Mouse (Mus musculus) embryonic facial prominence, embryonic 13.5 days (tissue): ENCODE measurements around the gene Tgfb1. TPM values are rescaled to one million over a fixed set of nuclear protein-coding genes. Genes with fewer than 3 reads are reported as not detected.
A peak's percentile ranks its signal among the peaks of the same experiment; 100 is the strongest.

ENCODE experiments used
- ATAC-seq: fragments of 200-750 bp; cut with Nextera tagmentation; 2 replicates; pipeline ENCODE4 v1.8.0; 2017; ENCODE audit warnings: low read depth; ENCODE audit not compliant: insufficient number of reproducible peaks, insufficient read depth, low FRiP score, low TSS enrichment
- H3K27ac ChIP-seq: fragments of 300-500 bp; sonication (generic); 2 replicates; pipeline ENCODE4 v1.5.1; 2015; ENCODE audit warnings: moderate library complexity, mild to moderate bottlenecking, inconsistent platforms
- H3K27me3 ChIP-seq: fragments of 300-500 bp; sonication (generic); 2 replicates; pipeline ENCODE4 v1.6.1; 2015; ENCODE audit warnings: mild to moderate bottlenecking, inconsistent platforms
- H3K36me3 ChIP-seq: fragments of 300-500 bp; sonication (generic); 2 replicates; pipeline ENCODE4 v1.6.1; 2015; ENCODE audit warnings: mild to moderate bottlenecking, inconsistent platforms
- H3K4me1 ChIP-seq: fragments of 300-500 bp; sonication (generic); 2 replicates; pipeline ENCODE4 v1.6.1; 2015; ENCODE audit warnings: inconsistent platforms
- H3K4me2 ChIP-seq: fragments of 300-500 bp; sonication (generic); 2 replicates; pipeline ENCODE4 v1.6.1; 2015; ENCODE audit warnings: moderate library complexity, mild to moderate bottlenecking, inconsistent platforms
- H3K4me3 ChIP-seq: fragments of 300-500 bp; sonication (generic); 2 replicates; pipeline ENCODE4 v1.5.1; 2015; ENCODE audit warnings: mild to moderate bottlenecking, inconsistent platforms
- H3K9ac ChIP-seq: fragments of 300-500 bp; sonication (generic); 2 replicates; pipeline ENCODE4 v1.6.1; 2015; ENCODE audit warnings: mild to moderate bottlenecking, inconsistent platforms
- H3K9me3 ChIP-seq: fragments of 300-500 bp; sonication (generic); 2 replicates; pipeline ENCODE4 v1.6.1; 2016; ENCODE audit warnings: inconsistent platforms
- WGBS: fragments of 180-500 bp; shearing (Covaris S2); methylation state at CpG from one replicate; pipeline ENCODE4 v1.1.7; 2015; ENCODE audit warnings: mixed read lengths; 5-methylcytosine and 5-hydroxymethylcytosine counted together
- polyA plus RNA-seq: library from polyadenylated mRNA; unstranded; fragments of >200 nt; fragmentation: Nextera tagmentation; extraction: Ambion mirVana; gene quantifications from 2 replicates; pipeline ENCODE4 v1.2.1, GENCODE M21; 2015

The Tgfb1 gene
- polyA plus RNA-seq, 1 experiment from 2014 or later = 3.2 TPM

- H3K4me1 ChIP-seq = peaks cover 44% of the 10 kb centered on the region
- no peak overlapping the region for H3K4me2 ChIP-seq
- peaks cover 7% of the 10 kb centered on the region for H3K36me3 ChIP-seq
- peak overlapping the region; percentile 80; the same call in 1 of the 2 replicates for H3K27ac ChIP-seq
- no peak overlapping the region for H3K4me3 ChIP-seq
- peaks cover 5% of the 10 kb centered on the region; the same call in 1 of the 2 replicates for H3K9me3 ChIP-seq
- no peak for ATAC-seq
- peaks cover 11% of the 10 kb centered on the region for H3K27me3 ChIP-seq
- no peak overlapping the region for H3K9ac ChIP-seq
- WGBS = 58% methylated on average over 7 of the region's 7 CpGs
Observed at GRCm38 (mm10) chr7:25706578-25707170, 19.9 kb downstream of the Tgfb1 start.

- H3K4me1 ChIP-seq = peaks cover 55% of the 10 kb centered on the region
- 0 out of 2 replicates have a peak overlapping the region, but pooled peaks have one; percentile 4 for H3K9ac ChIP-seq
- peak overlapping the region; percentile 80 for H3K27ac ChIP-seq
- no peak for ATAC-seq
- WGBS = 50% methylated on average over 15 of the region's 15 CpGs
- H3K36me3 ChIP-seq = peaks cover 7% of the 10 kb centered on the region; the same call in 1 of the 2 replicates
- no peak overlapping the region for H3K4me3 ChIP-seq
- no peak overlapping the region for H3K4me2 ChIP-seq
- H3K9me3 ChIP-seq = no peaks in the 10 kb centered on the region
- H3K27me3 ChIP-seq = peaks cover 11% of the 10 kb centered on the region
Observed at GRCm38 (mm10) chr7:25707581-25708292, 20.9 kb downstream of the Tgfb1 start.

GRCm38 (mm10) chr7:25709961-25710360 is 23.2 kb downstream of the Tgfb1 start:
- Histone ChIP-seq H3K27ac (peak overlapping the region; percentile 74; the same call in 1 of the 2 replicates), H3K36me3 (peaks cover 29% of the 10 kb centered on the region), H3K9me3 (no peaks in the 10 kb centered on the region), H3K9ac (peak overlapping the region; percentile 64), H3K27me3 (no peaks in the 10 kb centered on the region; the same call in 1 of the 2 replicates), H3K4me1 (peaks cover 48% of the 10 kb centered on the region), H3K4me2 (peak overlapping the region; percentile 37), H3K4me3 (no peak overlapping the region)
- 6% methylated on average over 12 of the region's 12 CpGs for WGBS
- no peak for ATAC-seq

- Histone ChIP-seq H3K27me3 (no peaks in the 10 kb centered on the region), H3K27ac (peak overlapping the region; percentile 74), H3K9me3 (no peaks in the 10 kb centered on the region), H3K4me2 (peak overlapping the region; percentile 37), H3K4me1 (peaks cover 46% of the 10 kb centered on the region), H3K9ac (peak overlapping the region; percentile 64), H3K4me3 (no peak overlapping the region), H3K36me3 (peaks cover 36% of the 10 kb centered on the region)
- WGBS = 4% methylated on average over 7 of the region's 7 CpGs
- peak; percentile 45; the same call in 1 of the 2 replicates for ATAC-seq
Observed at GRCm38 (mm10) chr7:25710519-25711130, 23.8 kb downstream of the Tgfb1 start.

- H3K36me3 ChIP-seq = peaks cover 42% of the 10 kb centered on the region
- no peak for ATAC-seq
Observed at GRCm38 (mm10) chr7:25711165-25711564, 24.4 kb downstream of the Tgfb1 start.

GRCm38 (mm10) chr7:25711731-25712197 is 25.0 kb downstream of the Tgfb1 start:
- Histone ChIP-seq H3K9me3 (no peaks in the 10 kb centered on the region), H3K36me3 (peaks cover 45% of the 10 kb centered on the region), H3K4me1 (peaks cover 46% of the 10 kb centered on the region), H3K4me3 (no peak overlapping the region), H3K9ac (0 out of 2 replicates have a peak overlapping the region, but pooled peaks have one; percentile 54), H3K27ac (peak overlapping the region; percentile 74), H3K27me3 (no peaks in the 10 kb centered on the region), H3K4me2 (no peak overlapping the region; the same call in 1 of the 2 replicates)
- peak; percentile 32; the same call in 1 of the 2 replicates for ATAC-seq
- 15% methylated on average over 7 of the region's 7 CpGs for WGBS

More at GRCm38 (mm10) chr7:25711165-25711564, 24.4 kb downstream of the Tgfb1 start:
- Histone ChIP-seq H3K4me2 (peak overlapping the region; percentile 37; the same call in 1 of the 2 replicates), H3K4me1 (peaks cover 46% of the 10 kb centered on the region), H3K27me3 (no peaks in the 10 kb centered on the region), H3K4me3 (no peak overlapping the region), H3K9me3 (no peaks in the 10 kb centered on the region), H3K27ac (peak overlapping the region; percentile 74), H3K9ac (0 out of 2 replicates have a peak overlapping the region, but pooled peaks have one; percentile 64)
- WGBS = 62% methylated on average over 5 of the region's 5 CpGs

- Histone ChIP-seq H3K27me3 (no peaks in the 10 kb centered on the region), H3K4me2 (no peak overlapping the region), H3K9ac (no peak overlapping the region), H3K36me3 (peaks cover 45% of the 10 kb centered on the region), H3K9me3 (no peaks in the 10 kb centered on the region), H3K4me3 (no peak overlapping the region), H3K4me1 (peaks cover 47% of the 10 kb centered on the region), H3K27ac (peak overlapping the region; percentile 74; the same call in 1 of the 2 replicates)
- ATAC-seq = no peak
- WGBS = 90% methylated on average over 9 of the region's 9 CpGs
Observed at GRCm38 (mm10) chr7:25712801-25713200, 26.0 kb downstream of the Tgfb1 start.

- WGBS = 89% methylated on average over 8 of the region's 8 CpGs
- no peak overlapping the region for H3K9ac ChIP-seq
- peaks cover 45% of the 10 kb centered on the region for H3K36me3 ChIP-seq
- no peaks in the 10 kb centered on the region for H3K27me3 ChIP-seq
- H3K27ac ChIP-seq = no peak overlapping the region
- no peak overlapping the region for H3K4me3 ChIP-seq
- no peak overlapping the region for H3K4me2 ChIP-seq
- ATAC-seq = no peak
- H3K4me1 ChIP-seq = peaks cover 47% of the 10 kb centered on the region
- no peaks in the 10 kb centered on the region for H3K9me3 ChIP-seq
Observed at GRCm38 (mm10) chr7:25714581-25714980, 27.8 kb downstream of the Tgfb1 start.

GRCm38 (mm10) chr7:25715731-25716271 is 29.0 kb downstream of the Tgfb1 start:
- no peak for ATAC-seq
- no peaks in the 10 kb centered on the region for H3K9me3 ChIP-seq
- no peak overlapping the region for H3K4me3 ChIP-seq
- WGBS = 96% methylated on average over 22 of the region's 22 CpGs
- no peaks in the 10 kb centered on the region for H3K27me3 ChIP-seq
- H3K4me1 ChIP-seq = peaks cover 38% of the 10 kb centered on the region
- H3K4me2 ChIP-seq = no peak overlapping the region
- H3K36me3 ChIP-seq = peaks cover 52% of the 10 kb centered on the region
- H3K27ac ChIP-seq = no peak overlapping the region
- H3K9ac ChIP-seq = no peak overlapping the region

- H3K4me3 ChIP-seq = peak overlapping the region; percentile 83
- 87% methylated on average over 3 of the region's 3 CpGs for WGBS
- H3K36me3 ChIP-seq = peaks cover 62% of the 10 kb centered on the region
Observed at GRCm38 (mm10) chr7:25717478-25717877, 30.7 kb downstream of the Tgfb1 start.

GRCm38 (mm10) chr7:25718788-25719417 is 32.1 kb downstream of the Tgfb1 start, which contains the start of gene Ccdc97:
Gene Ccdc97, minus strand, starts transcription at chr7:25719088.
- H3K4me1 ChIP-seq = peaks cover 17% of the 10 kb centered on the region
- peak within 1 kb of the TSS; percentile 78 for H3K9ac ChIP-seq
- 4% methylated on average over 32 of the region's 32 CpGs for WGBS
- peak within 1 kb of the TSS; percentile 80 for H3K27ac ChIP-seq
- no peaks in the 10 kb centered on the region for H3K9me3 ChIP-seq
- H3K4me2 ChIP-seq = peak within 1 kb of the TSS; percentile 80
- H3K36me3 ChIP-seq = peaks cover 62% of the 10 kb centered on the region
- H3K27me3 ChIP-seq = no peaks in the 10 kb centered on the region
- peak within 1 kb of the TSS; percentile 83 for H3K4me3 ChIP-seq
- ATAC-seq = peak; percentile 57

More at GRCm38 (mm10) chr7:25717478-25717877, 30.7 kb downstream of the Tgfb1 start:
- H3K4me2 ChIP-seq = peak overlapping the region; percentile 80
- no peaks in the 10 kb centered on the region for H3K27me3 ChIP-seq
- H3K9ac ChIP-seq = no peak overlapping the region
- H3K27ac ChIP-seq = no peak overlapping the region
- H3K4me1 ChIP-seq = peaks cover 21% of the 10 kb centered on the region
- ATAC-seq = no peak
- no peaks in the 10 kb centered on the region for H3K9me3 ChIP-seq
